Mouse (Mus musculus) embryonic stem cell, embryonic (primary cell): ENCODE results near the gene Zfp871.
"Not testable (repeated sequence)": the region's sequence is repeated elsewhere in the genome, so short reads cannot be mapped to it uniquely, and the experiment has no call there.

Experiments used
- CTCF ChIA-PET, 4 experiments: fragments of 300-600 bp in 2 of 4; fragments of 350-600 bp in 2 of 4; sonication (Branson Sonifier 250); formaldehyde crosslinking; loops; one replicate each; lab custom pipeline; 2022; ENCODE audit warnings: inconsistent platforms in 2 of 4; lab: Charles Lee
- POLR2A ChIA-PET, 4 experiments: fragments of 300-600 bp in 2 of 4; fragments of 350-600 bp in 2 of 4; sonication (Branson Sonifier 250); formaldehyde crosslinking; loops; one replicate each; lab custom pipeline; 2022; ENCODE audit warnings: antibody characterized with exemption in 4 of 4, inconsistent platforms in 1 of 4; lab: Charles Lee

Gene Zfp871

DNA sequence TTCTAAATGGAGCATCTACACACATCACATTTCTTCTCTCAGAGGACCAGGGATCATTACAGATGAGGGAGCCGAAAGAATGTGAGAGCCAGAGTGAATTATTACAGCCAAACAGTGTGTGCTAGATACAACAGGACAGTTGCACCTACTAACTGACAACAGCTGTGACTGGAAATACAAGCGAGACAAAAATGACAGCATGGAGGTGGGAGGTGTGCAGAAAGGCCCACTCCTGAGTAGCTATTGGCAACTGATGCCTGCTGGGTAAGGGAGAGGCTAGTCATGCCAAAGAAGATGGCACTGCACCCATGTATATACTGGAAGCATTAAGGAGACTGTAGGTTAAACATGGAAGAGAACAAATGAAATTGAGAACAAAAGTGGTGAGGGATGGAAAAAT lies 21.7 kb downstream of the Zfp871 start:
- ChIA-PET POLR2A (interaction anchor here in 1 of 4 experiments (1.1 kb wide), 1 partner anchor 43 kb away, joined by 3 read pairs; the partner anchor contains the start of gene Zfp811), CTCF (no interaction called here)

DNA sequence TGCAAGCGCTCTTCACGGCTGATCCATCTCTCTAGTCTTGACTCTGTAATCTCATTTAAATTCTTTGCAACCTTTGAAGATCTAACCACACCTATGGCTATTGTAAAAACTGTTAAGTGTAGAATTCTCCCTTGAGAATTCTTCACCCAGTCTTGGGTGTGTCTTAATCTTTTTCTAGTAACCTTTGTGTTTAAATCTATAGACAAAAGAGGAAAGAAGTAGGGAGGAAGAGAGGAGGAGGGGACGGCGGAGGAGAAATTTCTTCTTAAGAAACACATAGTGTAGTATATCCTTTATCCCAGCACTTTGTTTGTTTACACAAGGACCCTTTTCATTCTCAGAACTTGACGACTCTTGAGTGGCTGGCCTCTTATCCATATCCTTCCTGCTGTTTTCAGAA lies 30.8 kb downstream of the Zfp871 start:
- POLR2A ChIA-PET = interaction anchor here in 1 of 4 experiments (1.3 kb wide), 1 partner anchor 14 kb away, joined by 3 read pairs; no protein-coding TSS in a partner anchor
- CTCF ChIA-PET = no interaction called here

DNA sequence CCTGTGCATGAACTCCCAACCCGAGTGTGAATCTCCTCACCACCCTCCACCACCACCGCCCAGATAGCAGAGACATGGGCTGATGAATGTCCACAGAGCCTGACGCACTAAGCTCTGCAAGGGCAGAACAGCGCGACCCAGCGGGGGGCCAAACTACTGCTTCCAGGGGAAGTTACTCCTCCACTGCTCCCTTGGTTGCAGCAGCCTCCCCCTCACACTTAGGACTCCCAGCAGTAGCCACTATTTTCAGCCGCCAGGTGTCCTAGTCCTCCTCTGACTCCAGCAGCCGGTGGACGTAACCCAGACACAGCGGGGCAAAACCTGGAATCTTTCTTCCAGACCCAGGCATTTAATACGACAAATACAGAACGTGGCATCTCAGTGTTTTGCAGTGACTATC lies 34.5 kb downstream of the Zfp871 start:
- ChIA-PET POLR2A (interaction anchor here in 2 of 4 experiments (0.7 to 1.0 kb wide), 2 partner anchors 13 to 1624 kb away, joined by 3 to 4 read pairs; partner anchors contain the start of gene Btnl1 (in 1 of the 2)), CTCF (interaction anchor here in 1 of 4 experiments (1.0 kb wide), 2 partner anchors 56 to 239 kb away, joined by 3 to 6 read pairs; partner anchors contain the start of gene Zfp952)

GRCm38 (mm10) chr17:32752813-32753360 lies 35.2 kb downstream of the Zfp871 start:
- CTCF ChIA-PET = interaction anchor here in 1 of 4 experiments (0.6 to 1.0 kb wide), 3 partner anchors 57 to 240 kb away, joined by 3 to 6 read pairs (median 3); partner anchors contain the start of gene Zfp952

DNA sequence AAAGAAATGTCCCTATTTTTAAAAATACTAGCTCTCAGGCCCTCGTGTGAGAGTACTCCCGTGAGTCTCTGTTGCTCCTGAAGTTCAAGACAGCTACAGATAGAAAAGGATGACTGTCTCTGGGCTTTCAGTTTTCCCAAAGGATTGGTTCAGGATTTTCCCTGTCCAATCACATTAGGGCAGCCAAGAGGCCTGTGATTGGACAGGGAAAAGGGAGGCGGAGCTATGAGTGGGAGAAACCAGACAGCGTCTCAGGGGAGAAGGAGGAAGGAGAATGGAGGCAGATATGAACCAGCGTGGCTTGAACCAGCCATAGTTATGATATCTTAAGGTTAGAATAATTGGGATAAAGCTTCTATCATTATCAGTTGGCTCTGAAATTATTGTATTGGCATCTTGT lies 37.5 kb downstream of the Zfp871 start:
- ChIA-PET POLR2A (interaction anchor here in 3 of 4 experiments (0.5 to 1.4 kb wide), 16 partner anchors 11 to 465 kb away, joined by 3 to 6 read pairs (median 3); partner anchors contain the start of genes Zfp811 (in 1 of the 3), Zfp870 (in 1 of the 3) and Zfp952 (in 1 of the 3)), CTCF (interaction anchor here in 2 of 4 experiments (0.5 to 1.1 kb wide), 4 partner anchors 11 to 485 kb away, joined by 3 to 9 read pairs (median 6); partner anchors contain the start of gene Zfp952 (in 1 of the 2))

More at GRCm38 (mm10) chr17:32752813-32753360, 35.2 kb downstream of the Zfp871 start:
- POLR2A ChIA-PET = interaction anchor here in 2 of 4 experiments (0.6 to 1.2 kb wide), 3 partner anchors 12 to 1263 kb away, joined by 3 to 6 read pairs (median 4); partner anchors contain the start of gene Zfp871 (in 1 of the 2)

GRCm38 (mm10) chr17:32741057-32741456 lies 47.0 kb downstream of the Zfp871 start:
- CTCF ChIA-PET = no interaction called here
- POLR2A ChIA-PET = interaction anchor here in 2 of 4 experiments (0.6 to 0.8 kb wide), 2 partner anchors 12 to 209 kb away, joined by 3 read pairs; no protein-coding TSS in a partner anchor

DNA sequence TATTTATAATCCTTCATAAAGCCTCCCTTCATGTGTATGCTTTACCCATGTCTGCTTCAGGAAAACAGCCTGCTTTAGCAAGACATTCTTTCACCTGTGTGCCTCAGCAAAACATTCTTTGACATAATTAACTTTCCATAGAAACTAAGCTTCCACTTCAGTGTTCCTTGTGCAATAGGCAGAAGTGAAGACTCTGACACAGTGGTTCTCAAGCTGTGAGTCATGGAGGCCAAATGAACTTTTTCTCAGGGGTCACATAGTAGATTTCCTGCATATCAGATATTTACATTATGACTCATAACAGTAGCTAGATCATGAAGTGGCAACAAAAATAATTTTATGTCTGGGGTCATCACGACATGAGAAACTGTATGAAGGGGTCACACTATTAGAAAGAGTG lies 49.7 kb downstream of the Zfp871 start:
- ChIA-PET CTCF (no interaction called here), POLR2A (interaction anchor here in 1 of 4 experiments (0.7 kb wide), 1 partner anchor 120 kb away, joined by 3 read pairs; no protein-coding TSS in a partner anchor)

GRCm38 (mm10) chr17:32729029-32729428 lies 59.1 kb downstream of the Zfp871 start:
- ChIA-PET CTCF (interaction anchor here in 2 of 4 experiments (0.6 to 1.0 kb wide), 2 partner anchors 36 to 94 kb away, joined by 3 read pairs; no protein-coding TSS in a partner anchor), POLR2A (interaction anchor here in 1 of 4 experiments (1.2 kb wide), 1 partner anchor 148 kb away, joined by 3 read pairs; no protein-coding TSS in a partner anchor)

GRCm38 (mm10) chr17:32726360-32726759 lies 61.7 kb downstream of the Zfp871 start:
- POLR2A ChIA-PET, CTCF ChIA-PET: not testable (repeated sequence)

GRCm38 (mm10) chr17:32722771-32723170 lies 65.3 kb downstream of the Zfp871 start:
- ChIA-PET POLR2A (no interaction called here), CTCF (no interaction called here)

DNA sequence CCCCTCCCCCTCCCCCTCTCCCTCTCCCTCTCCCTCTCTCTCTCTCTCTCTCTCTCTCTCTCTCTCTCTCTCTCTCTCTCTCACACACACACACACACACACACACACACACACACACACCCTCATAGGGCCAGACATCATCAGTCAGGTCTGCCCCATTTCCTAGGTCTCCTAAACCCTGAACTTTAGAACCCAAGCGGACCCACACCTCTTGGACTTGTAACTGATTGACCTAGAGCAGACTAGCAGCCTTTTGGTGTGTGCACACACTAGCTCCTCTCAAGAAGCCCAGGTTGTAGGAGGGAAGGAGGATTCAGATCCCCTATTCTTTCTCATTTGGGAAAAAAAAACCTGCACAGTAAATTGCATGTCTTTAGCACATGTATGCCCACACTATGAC lies 65.9 kb downstream of the Zfp871 start:
- POLR2A ChIA-PET = not testable (repeated sequence)

More for the DNA sequence above, 65.9 kb downstream of the Zfp871 start:
- CTCF ChIA-PET = not testable (repeated sequence)
